Mouse (Mus musculus): ENCODE measurements around the gene Epb41l3.

DNA sequence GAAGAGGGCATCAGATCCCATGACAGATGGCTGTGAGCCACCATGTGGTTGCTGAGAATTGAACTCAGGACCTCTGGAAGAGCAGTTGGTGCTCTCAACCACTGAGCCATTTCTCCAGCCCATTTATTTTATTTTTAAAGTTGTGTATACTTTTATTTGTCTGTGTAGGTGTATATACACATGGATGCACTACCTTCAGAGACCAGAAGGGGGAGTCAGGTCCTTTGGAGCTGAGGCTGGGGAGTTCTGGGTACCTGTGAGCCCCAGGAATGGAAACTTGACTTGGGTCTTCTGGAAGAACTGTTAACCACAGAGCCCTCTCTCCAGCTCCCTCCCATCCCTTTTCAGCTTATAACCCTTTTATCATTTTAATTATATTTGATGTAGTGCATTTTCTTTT lies 135.6 kb downstream of the Epb41l3 start:
- TF ChIP-seq CTCF (IDR thresholded peaks at IDR 0.05; ENCODE audit: borderline replicate concordance, insufficient read depth, low read depth, low read length) (no peak), POLR2A (IDR thresholded peaks at IDR 0.05; ENCODE audit: borderline replicate concordance, insufficient read depth, low read length) (no peak)
